Mouse (Mus musculus): Measurements from ENCODE around the gene Bcar1. TPM values are rescaled to one million over a fixed set of nuclear protein-coding genes. Genes with fewer than 3 reads are reported as not detected.

Bcar1 gene
- polyA plus RNA-seq, 1 experiment from 2014 or later, result 47.2 TPM

DNA sequence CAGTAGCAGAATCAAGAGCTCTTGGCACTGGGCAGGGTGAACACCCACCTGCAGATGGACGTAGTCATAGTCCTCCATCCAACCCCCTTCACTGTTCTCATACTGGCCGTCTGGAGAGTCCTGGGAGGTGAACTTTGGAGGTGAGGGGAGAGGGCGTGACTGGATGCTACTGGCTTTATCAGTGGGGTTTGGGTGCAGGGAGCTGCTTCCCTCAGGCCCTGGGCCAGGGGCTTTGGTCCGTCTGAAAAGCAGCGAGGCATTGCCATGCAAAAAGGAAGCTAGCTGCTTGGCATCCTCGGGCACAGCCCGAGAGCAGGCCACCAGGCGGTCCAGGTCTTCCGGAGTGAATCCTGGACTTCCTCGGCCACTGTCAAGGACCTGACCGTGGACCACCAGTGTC is 30.3 kb downstream of the Bcar1 start:
- H3K4me1 ChIP-seq (replicated peaks), result peaks cover 42% of the 10 kb centered on the region
- no peaks in the 10 kb centered on the region for H3K9me3 ChIP-seq (replicated peaks)
- no peak overlapping the region for H3K27ac ChIP-seq (ENCODE audit: poor library complexity, severe bottlenecking)
- no peaks in the 10 kb centered on the region for H3K27me3 ChIP-seq (replicated peaks)
- peaks cover 74% of the 10 kb centered on the region for H3K36me3 ChIP-seq
- WGBS, result 84% methylated on average over 11 of the region's 11 CpGs
- H3K9ac ChIP-seq, result no peak overlapping the region
- no peak for ATAC-seq (ENCODE audit: insufficient number of reproducible peaks, low FRiP score)
- no peak overlapping the region for H3K4me2 ChIP-seq
- no peak overlapping the region for H3K4me3 ChIP-seq

DNA sequence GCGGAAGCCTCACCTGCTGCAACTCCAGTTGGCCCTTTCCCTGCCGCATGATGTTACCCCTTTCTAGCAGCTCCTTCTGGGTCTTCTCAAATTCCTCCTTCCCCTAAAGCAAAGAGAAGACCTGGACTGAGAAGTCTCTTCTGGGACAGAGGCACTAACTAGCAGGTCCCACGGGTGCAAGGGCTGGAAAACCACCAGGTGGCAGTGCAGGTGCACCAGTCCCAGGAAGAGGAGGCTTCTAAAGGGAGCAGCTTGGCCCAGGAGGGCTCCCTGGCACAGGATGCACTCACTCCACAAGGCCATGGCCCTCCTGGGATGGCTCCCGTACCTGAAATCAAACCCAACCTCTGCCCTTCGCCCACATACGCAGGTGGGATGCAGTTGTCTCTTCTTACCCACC is 31.0 kb downstream of the Bcar1 start:
- 74% methylated on average over 6 of the region's 6 CpGs for WGBS
- no peak for ATAC-seq (ENCODE audit: insufficient number of reproducible peaks, low FRiP score)
- Histone ChIP-seq H3K27ac (ENCODE audit: poor library complexity, severe bottlenecking) (no peak overlapping the region), H3K36me3 (peaks cover 77% of the 10 kb centered on the region), H3K4me1 (replicated peaks) (peaks cover 35% of the 10 kb centered on the region), H3K27me3 (replicated peaks) (no peaks in the 10 kb centered on the region), H3K9me3 (replicated peaks) (no peaks in the 10 kb centered on the region), H3K9ac (no peak overlapping the region), H3K4me3 (no peak overlapping the region), H3K4me2 (no peak overlapping the region)

DNA sequence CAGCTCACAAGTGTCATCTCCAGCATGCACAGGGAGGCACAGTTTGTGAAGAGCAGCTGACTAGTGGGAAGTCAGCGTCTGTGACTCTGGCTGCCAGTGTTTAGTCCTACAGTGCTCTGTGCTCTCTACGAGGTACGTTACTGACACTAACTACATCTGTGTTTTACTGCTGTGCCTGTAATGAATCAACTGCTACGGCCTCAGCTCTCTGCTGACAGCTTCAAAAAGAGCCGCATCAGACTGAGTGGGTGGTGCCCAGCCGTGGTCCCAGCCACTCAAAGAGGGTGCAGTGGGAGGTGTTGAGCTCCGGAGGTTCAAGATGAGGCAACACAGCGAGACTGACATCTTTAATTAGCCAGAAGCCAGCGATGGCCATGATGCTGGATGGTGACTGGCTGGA is 31.5 kb downstream of the Bcar1 start:
- Histone ChIP-seq H3K27ac (ENCODE audit: poor library complexity, severe bottlenecking) (no peak overlapping the region), H3K27me3 (replicated peaks) (no peaks in the 10 kb centered on the region)
- no peak for ATAC-seq (ENCODE audit: insufficient number of reproducible peaks, low FRiP score)

DNA sequence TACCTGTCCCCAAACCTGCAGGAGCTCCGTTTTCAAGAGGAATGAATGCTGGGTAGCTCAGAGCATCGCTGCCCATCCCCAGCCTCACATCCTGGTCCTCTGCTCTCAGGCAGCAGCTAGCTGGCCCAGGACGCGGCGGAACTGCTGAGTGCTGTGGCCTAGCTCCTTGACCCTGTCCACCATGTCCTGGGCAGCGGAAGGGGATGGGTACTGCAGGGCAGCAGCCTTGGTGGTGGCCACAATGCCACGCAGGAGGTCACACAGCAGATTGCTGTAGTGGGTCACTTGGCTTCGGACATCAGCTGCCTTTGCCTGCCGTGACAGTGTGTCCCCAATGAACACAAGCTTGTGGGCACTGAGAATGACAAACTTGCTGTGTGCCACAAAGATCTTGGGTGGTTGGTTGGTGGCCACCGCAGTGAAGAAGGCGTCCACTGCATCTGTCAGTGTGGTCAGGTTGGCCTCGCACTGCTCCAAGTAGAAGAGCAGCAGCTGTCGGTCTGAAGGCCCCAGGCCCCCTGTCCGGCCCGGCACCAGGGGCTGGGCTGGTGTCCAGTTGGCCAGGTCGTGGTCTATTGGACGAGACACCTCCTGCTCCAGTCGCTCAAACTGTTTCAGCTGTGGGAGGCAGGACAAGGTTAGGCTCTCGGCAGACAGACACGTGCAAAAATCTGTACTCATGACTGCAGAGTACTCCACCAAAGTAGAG is 32.7 kb downstream of the Bcar1 start:
- no peaks in the 10 kb centered on the region for H3K27me3 ChIP-seq (replicated peaks)
- WGBS, result 89% methylated on average over 20 of the region's 20 CpGs
- no peak overlapping the region for H3K4me3 ChIP-seq
- no peak for ATAC-seq (ENCODE audit: insufficient number of reproducible peaks, low FRiP score)
- H3K4me1 ChIP-seq (replicated peaks), result peaks cover 29% of the 10 kb centered on the region
- H3K9me3 ChIP-seq (replicated peaks), result no peaks in the 10 kb centered on the region
- no peak overlapping the region for H3K9ac ChIP-seq
- peaks cover 77% of the 10 kb centered on the region for H3K36me3 ChIP-seq
- H3K4me2 ChIP-seq, result no peak overlapping the region
- H3K27ac ChIP-seq (ENCODE audit: poor library complexity, severe bottlenecking), result no peak overlapping the region

More for the DNA sequence above, 31.5 kb downstream of the Bcar1 start:
- no peaks in the 10 kb centered on the region for H3K9me3 ChIP-seq (replicated peaks)
- H3K4me3 ChIP-seq, result no peak overlapping the region
- H3K36me3 ChIP-seq, result peaks cover 77% of the 10 kb centered on the region
- H3K4me1 ChIP-seq (replicated peaks), result peaks cover 31% of the 10 kb centered on the region
- H3K4me2 ChIP-seq, result no peak overlapping the region
- WGBS, result 56% methylated on average over 9 of the region's 9 CpGs
- H3K9ac ChIP-seq, result no peak overlapping the region

DNA sequence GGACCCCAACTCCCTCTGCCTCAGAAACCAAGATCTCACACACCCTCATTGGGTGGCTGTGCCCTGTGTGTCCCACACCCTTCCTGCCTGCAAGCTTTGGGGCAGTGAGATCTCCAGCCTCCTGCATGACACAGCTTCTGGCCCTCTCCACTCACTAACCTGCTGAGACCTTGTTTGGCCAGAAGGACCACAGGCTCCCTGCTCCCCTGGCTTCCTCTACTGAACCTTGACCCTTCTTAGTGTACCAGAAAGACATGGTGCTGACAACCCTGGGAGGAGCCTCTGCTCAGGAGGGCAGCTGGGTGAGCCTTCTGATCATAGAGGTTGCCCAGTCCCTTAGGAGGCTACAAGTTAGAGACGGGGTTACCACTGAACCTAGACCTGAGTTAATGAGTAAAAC is 34.4 kb downstream of the Bcar1 start:
- Histone ChIP-seq H3K9me3 (replicated peaks) (no peaks in the 10 kb centered on the region), H3K9ac (no peak overlapping the region), H3K36me3 (peaks cover 61% of the 10 kb centered on the region), H3K4me3 (no peak overlapping the region), H3K27ac (ENCODE audit: poor library complexity, severe bottlenecking) (no peak overlapping the region), H3K4me1 (replicated peaks) (peaks cover 33% of the 10 kb centered on the region), H3K27me3 (replicated peaks) (no peaks in the 10 kb centered on the region), H3K4me2 (no peak overlapping the region)
- ATAC-seq (ENCODE audit: insufficient number of reproducible peaks, low FRiP score), result no peak
- WGBS, result 83% methylated on average over 1 of the region's 1 CpGs

DNA sequence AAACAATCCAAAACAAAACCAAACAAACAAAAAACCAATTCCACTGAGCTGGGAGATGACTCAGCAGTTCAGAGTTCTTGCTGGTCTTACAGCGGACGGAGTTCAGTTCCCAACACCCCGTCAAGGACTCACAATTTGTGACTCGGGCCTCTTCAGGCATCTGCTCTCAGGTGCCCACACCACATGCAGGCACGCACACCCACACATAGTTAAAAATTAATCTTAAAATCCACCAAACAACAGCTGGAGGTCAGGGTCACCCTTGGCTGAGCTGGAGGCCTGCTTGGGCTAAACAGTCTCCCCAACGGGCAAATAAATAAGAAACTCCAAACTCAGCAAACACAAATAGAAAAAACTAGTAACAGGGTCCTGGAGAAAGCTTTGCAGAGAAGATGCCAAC is 35.3 kb downstream of the Bcar1 start:
- Histone ChIP-seq H3K9ac (no peak overlapping the region), H3K27me3 (replicated peaks) (no peaks in the 10 kb centered on the region), H3K27ac (ENCODE audit: poor library complexity, severe bottlenecking) (no peak overlapping the region), H3K4me3 (no peak overlapping the region), H3K4me2 (no peak overlapping the region), H3K36me3 (peaks cover 51% of the 10 kb centered on the region), H3K4me1 (replicated peaks) (peaks cover 32% of the 10 kb centered on the region), H3K9me3 (replicated peaks) (no peaks in the 10 kb centered on the region)
- ATAC-seq (ENCODE audit: insufficient number of reproducible peaks, low FRiP score), result no peak
- 94% methylated on average over 6 of the region's 6 CpGs for WGBS

DNA sequence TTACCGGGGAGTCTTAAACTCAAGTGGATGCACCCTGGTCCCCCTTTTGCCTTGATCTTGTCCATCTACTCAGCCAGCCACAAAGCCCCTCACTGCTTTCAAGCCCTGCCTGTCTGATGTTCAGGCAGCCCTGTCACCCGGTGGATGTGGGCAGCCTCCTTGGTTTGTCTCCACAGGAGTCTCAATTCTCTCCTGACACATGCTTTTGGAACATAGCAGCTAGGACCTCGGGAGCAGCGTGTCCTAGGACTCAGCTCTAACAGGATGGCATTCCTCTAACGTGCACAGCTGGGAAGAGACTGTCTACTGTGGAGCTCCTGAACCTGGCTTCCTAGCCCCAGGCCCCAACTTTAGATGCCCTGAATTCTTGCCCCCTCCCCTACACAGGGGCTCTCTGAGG is 37.9 kb downstream of the Bcar1 start:
- no peak overlapping the region for H3K4me2 ChIP-seq
- ATAC-seq (ENCODE audit: insufficient number of reproducible peaks, low FRiP score), result no peak
- H3K9me3 ChIP-seq (replicated peaks), result no peaks in the 10 kb centered on the region
- peaks cover 24% of the 10 kb centered on the region for H3K4me1 ChIP-seq (replicated peaks)
- no peaks in the 10 kb centered on the region for H3K27me3 ChIP-seq (replicated peaks)
- no peak overlapping the region for H3K27ac ChIP-seq (ENCODE audit: poor library complexity, severe bottlenecking)
- H3K36me3 ChIP-seq, result peaks cover 27% of the 10 kb centered on the region
- H3K9ac ChIP-seq, result no peak overlapping the region
- H3K4me3 ChIP-seq, result no peak overlapping the region
- 46% methylated on average over 5 of the region's 5 CpGs for WGBS

DNA sequence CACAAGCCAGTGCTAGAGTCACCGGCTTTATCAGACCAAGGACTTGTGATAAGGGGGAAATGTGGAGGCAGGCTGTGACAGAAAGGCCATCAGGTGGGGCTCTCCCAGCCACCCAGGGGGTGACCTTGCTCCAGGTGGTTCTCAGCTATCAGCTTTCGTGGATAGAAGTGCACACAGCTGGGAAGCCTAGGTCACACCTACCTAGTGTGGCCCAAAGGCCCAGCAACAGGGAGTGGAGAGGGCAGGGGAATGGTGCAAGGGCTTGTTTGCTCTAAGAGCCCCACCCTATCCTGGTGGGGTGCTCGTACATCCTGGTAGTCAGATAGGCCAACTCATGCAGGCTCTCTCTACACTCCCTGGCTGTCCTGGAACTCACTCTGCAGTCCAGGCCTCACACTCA is 38.4 kb downstream of the Bcar1 start:
- Histone ChIP-seq H3K9me3 (replicated peaks) (no peaks in the 10 kb centered on the region), H3K4me1 (replicated peaks) (peaks cover 24% of the 10 kb centered on the region), H3K9ac (no peak overlapping the region), H3K36me3 (peaks cover 22% of the 10 kb centered on the region), H3K27me3 (replicated peaks) (no peaks in the 10 kb centered on the region), H3K27ac (ENCODE audit: poor library complexity, severe bottlenecking) (no peak overlapping the region), H3K4me3 (no peak overlapping the region), H3K4me2 (no peak overlapping the region)
- ATAC-seq (ENCODE audit: insufficient number of reproducible peaks, low FRiP score), result no peak
- 16% methylated on average over 3 of the region's 3 CpGs for WGBS

DNA sequence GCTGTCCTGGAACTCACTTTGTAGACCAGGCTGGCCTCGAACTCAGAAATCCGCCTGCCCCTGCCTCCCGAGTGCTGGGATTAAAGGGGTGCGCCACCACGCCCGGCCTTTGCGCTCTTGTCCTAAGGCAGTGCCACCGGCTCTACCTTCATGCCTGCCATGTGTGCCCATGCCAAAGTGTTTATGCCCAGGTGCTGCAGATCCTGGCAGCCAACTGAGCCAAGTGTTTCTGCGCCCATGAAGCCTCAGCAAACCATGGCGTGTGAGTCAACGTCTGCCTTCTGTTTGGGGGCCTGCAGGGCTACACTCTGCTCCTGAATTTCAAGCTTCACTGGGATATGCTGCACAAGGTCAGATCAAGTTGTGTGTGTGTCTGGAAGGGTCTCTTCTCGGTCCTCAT is 39.0 kb downstream of the Bcar1 start:
- Histone ChIP-seq H3K4me1 (replicated peaks) (peaks cover 24% of the 10 kb centered on the region), H3K9me3 (replicated peaks) (no peaks in the 10 kb centered on the region), H3K27ac (ENCODE audit: poor library complexity, severe bottlenecking) (no peak overlapping the region), H3K27me3 (replicated peaks) (no peaks in the 10 kb centered on the region), H3K4me3 (no peak overlapping the region), H3K9ac (no peak overlapping the region), H3K36me3 (peaks cover 16% of the 10 kb centered on the region), H3K4me2 (no peak overlapping the region)
- no peak for ATAC-seq (ENCODE audit: insufficient number of reproducible peaks, low FRiP score)
- WGBS, result 88% methylated on average over 12 of the region's 12 CpGs

DNA sequence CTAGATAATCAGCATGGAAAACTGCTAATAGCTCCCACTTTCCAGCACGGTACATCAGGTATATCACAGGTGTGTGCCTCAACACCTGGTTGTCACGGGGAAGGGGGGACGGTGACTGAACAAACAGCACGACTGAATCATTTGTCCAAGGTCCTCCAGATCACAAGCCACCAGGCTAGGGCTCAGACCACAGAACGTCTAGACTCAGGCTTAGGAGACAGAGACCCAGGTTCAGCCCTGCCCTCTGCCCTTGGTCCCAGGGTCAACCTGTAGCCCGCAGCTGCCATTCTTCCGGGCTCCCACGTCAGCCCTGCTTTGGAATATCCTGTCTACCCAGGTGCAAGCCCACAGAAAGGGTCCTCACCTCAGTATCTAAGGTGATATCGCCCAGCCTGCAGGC is 42.2 kb downstream of the Bcar1 start:
- H3K27ac ChIP-seq (ENCODE audit: poor library complexity, severe bottlenecking), result no peak overlapping the region
- H3K4me2 ChIP-seq, result no peak overlapping the region
- no peak overlapping the region for H3K4me3 ChIP-seq
- H3K4me1 ChIP-seq (replicated peaks), result peaks cover 18% of the 10 kb centered on the region
- no peak for ATAC-seq (ENCODE audit: insufficient number of reproducible peaks, low FRiP score)
- H3K36me3 ChIP-seq, result no peaks in the 10 kb centered on the region
- WGBS, result 80% methylated on average over 9 of the region's 9 CpGs
- no peaks in the 10 kb centered on the region for H3K27me3 ChIP-seq (replicated peaks)
- no peak overlapping the region for H3K9ac ChIP-seq
- no peaks in the 10 kb centered on the region for H3K9me3 ChIP-seq (replicated peaks)

DNA sequence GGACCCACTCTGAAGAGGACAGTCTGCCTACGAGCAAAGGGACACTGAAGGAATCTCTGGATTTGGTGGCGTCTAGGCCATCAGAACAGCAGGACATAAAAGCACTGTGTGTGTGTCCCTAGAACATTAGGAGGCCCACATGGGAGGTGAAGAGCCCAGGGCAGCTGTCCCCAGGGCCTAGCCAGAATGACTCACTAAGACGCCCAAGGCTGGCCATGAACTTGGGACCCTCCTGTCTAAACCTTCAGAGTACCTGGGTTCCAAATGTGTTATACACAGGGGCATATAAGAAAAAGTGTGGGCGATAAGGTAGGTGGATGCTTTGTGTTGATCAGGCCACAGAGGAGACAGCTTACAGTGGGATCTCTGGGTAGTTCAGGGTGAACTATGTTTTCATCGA is 42.9 kb downstream of the Bcar1 start:
- WGBS, result 81% methylated on average over 5 of the region's 5 CpGs
- peaks cover 12% of the 10 kb centered on the region for H3K4me1 ChIP-seq (replicated peaks)
- no peaks in the 10 kb centered on the region for H3K9me3 ChIP-seq (replicated peaks)
- H3K4me3 ChIP-seq, result no peak overlapping the region
- H3K9ac ChIP-seq, result no peak overlapping the region
- H3K27ac ChIP-seq (ENCODE audit: poor library complexity, severe bottlenecking), result no peak overlapping the region
- no peak for ATAC-seq (ENCODE audit: insufficient number of reproducible peaks, low FRiP score)
- no peak overlapping the region for H3K4me2 ChIP-seq
- no peaks in the 10 kb centered on the region for H3K36me3 ChIP-seq
- no peaks in the 10 kb centered on the region for H3K27me3 ChIP-seq (replicated peaks)

DNA sequence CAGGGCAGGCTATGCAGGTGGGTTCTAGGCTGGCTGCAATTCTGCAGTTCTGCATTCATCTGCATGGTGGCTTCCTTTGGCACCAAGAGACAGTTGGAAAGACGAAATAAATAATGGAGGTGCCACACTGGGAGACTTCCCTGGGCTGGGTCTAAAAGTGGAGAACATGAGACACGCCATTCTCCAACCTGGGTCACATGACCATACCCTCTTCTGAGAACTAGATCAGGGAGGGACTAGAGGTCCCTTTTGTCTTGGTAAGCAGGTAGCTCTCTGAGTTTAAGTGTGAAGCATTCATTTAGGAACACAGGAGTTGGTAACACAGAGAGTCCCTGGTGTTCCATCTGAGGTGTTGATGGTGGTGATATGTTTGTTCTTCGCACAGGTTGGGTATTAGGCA is 43.4 kb downstream of the Bcar1 start:
- ATAC-seq (ENCODE audit: insufficient number of reproducible peaks, low FRiP score), result no peak
- Histone ChIP-seq H3K4me1 (replicated peaks) (peaks cover 11% of the 10 kb centered on the region), H3K9ac (no peak overlapping the region), H3K4me3 (no peak overlapping the region), H3K27ac (ENCODE audit: poor library complexity, severe bottlenecking) (no peak overlapping the region), H3K9me3 (replicated peaks) (no peaks in the 10 kb centered on the region), H3K4me2 (no peak overlapping the region), H3K36me3 (no peaks in the 10 kb centered on the region), H3K27me3 (replicated peaks) (no peaks in the 10 kb centered on the region)
- WGBS, result 81% methylated on average over 3 of the region's 3 CpGs
